Mouse (Mus musculus): Measurements from ENCODE around the gene Rorb.

GRCm38 (mm10) chr19:18941391-18941790 is 169.6 kb downstream of the Rorb start:
- TF ChIP-seq CTCF (IDR thresholded peaks at IDR 0.05; ENCODE audit: control insufficient read depth, insufficient read depth, low read length) (no peak), POLR2A (IDR thresholded peaks at IDR 0.05; ENCODE audit: borderline replicate concordance, control insufficient read depth, low read depth, low read length) (no peak)

Measured in bone marrow, adult 2 months (tissue).